Mouse (Mus musculus): ENCODE results near the gene Rxra. TPM values are rescaled to one million over a fixed set of nuclear protein-coding genes. Genes with fewer than 3 reads are reported as not detected.

Gene Rxra
- total RNA-seq, 2 experiments from 2014 or later = 18.7 to 21.2 TPM

- DNase-seq (ENCODE audit: low spot score in 2 of 2) = no peak
- intact Hi-C loops (cut with DNase I) = no loop called here
Measured at GRCm38 (mm10) chr2:27729009-27729408, 52.8 kb downstream of the Rxra start.

GRCm38 (mm10) chr2:27730002-27730905 is 54.0 kb downstream of the Rxra start:
- intact Hi-C loops (cut with DNase I) = no loop called here
- DNase-seq (ENCODE audit: low spot score in 2 of 2) = peak in 1 of 2 experiments; percentile 27

- intact Hi-C loops (cut with DNase I) = no loop called here
Measured at GRCm38 (mm10) chr2:27733021-27733420, 56.8 kb downstream of the Rxra start.

GRCm38 (mm10) chr2:27734328-27734727 is 58.1 kb downstream of the Rxra start:
- intact Hi-C loops (cut with DNase I) = no loop called here
- no peak for DNase-seq (ENCODE audit: low spot score in 2 of 2)

More at GRCm38 (mm10) chr2:27733021-27733420, 56.8 kb downstream of the Rxra start:
- DNase-seq (ENCODE audit: low spot score in 2 of 2) = no peak

GRCm38 (mm10) chr2:27734800-27735199 is 58.6 kb downstream of the Rxra start:
- intact Hi-C loops (cut with DNase I) = no loop called here
- DNase-seq (ENCODE audit: low spot score in 2 of 2) = no peak

- intact Hi-C loops (cut with DNase I) = no loop called here
- no peak for DNase-seq (ENCODE audit: low spot score in 2 of 2)
Measured at GRCm38 (mm10) chr2:27736802-27737201, 60.6 kb downstream of the Rxra start.

- intact Hi-C loops (cut with DNase I) = no loop called here
- DNase-seq (ENCODE audit: low spot score in 2 of 2) = no peak
Measured at GRCm38 (mm10) chr2:27738396-27738795, 62.2 kb downstream of the Rxra start.

- intact Hi-C loops (cut with DNase I) = no loop called here
- DNase-seq (ENCODE audit: low spot score in 2 of 2) = peak; percentile 85
Measured at GRCm38 (mm10) chr2:27740091-27740608, 63.9 kb downstream of the Rxra start.

- intact Hi-C loops (cut with DNase I) = no loop called here
- no peak for DNase-seq (ENCODE audit: low spot score in 2 of 2)
Measured at GRCm38 (mm10) chr2:27743177-27743576, 66.9 kb downstream of the Rxra start.

GRCm38 (mm10) chr2:27743863-27744611 is 67.8 kb downstream of the Rxra start:
- no peak for DNase-seq (ENCODE audit: low spot score in 2 of 2)
- intact Hi-C loops (cut with DNase I) = no loop called here

GRCm38 (mm10) chr2:27744612-27745351 is 68.5 kb downstream of the Rxra start:
- intact Hi-C loops (cut with DNase I) = no loop called here
- DNase-seq (ENCODE audit: low spot score in 2 of 2) = no peak

GRCm38 (mm10) chr2:27745673-27746620 is 69.7 kb downstream of the Rxra start:
- intact Hi-C loops (cut with DNase I) = no loop called here
- peak; percentile 62 to 80 for DNase-seq (ENCODE audit: low spot score in 2 of 2)

GRCm38 (mm10) chr2:27746854-27747253 is 70.6 kb downstream of the Rxra start:
- DNase-seq (ENCODE audit: low spot score in 2 of 2) = peak in 1 of 2 experiments; percentile 58
- intact Hi-C loops (cut with DNase I) = no loop called here

GRCm38 (mm10) chr2:27748984-27749383 is 72.7 kb downstream of the Rxra start:
- intact Hi-C loops (cut with DNase I) = no loop called here
- DNase-seq (ENCODE audit: low spot score in 2 of 2) = no peak

GRCm38 (mm10) chr2:27750399-27751134 is 74.3 kb downstream of the Rxra start:
- intact Hi-C loops (cut with DNase I) = no loop called here
- no peak for DNase-seq (ENCODE audit: low spot score in 2 of 2)

- no peak for DNase-seq (ENCODE audit: low spot score in 2 of 2)
- intact Hi-C loops (cut with DNase I) = no loop called here
Measured at GRCm38 (mm10) chr2:27751135-27751519, 74.9 kb downstream of the Rxra start.

GRCm38 (mm10) chr2:27751803-27752202 is 75.6 kb downstream of the Rxra start:
- intact Hi-C loops (cut with DNase I) = no loop called here
- DNase-seq (ENCODE audit: low spot score in 2 of 2) = no peak

GRCm38 (mm10) chr2:27754094-27754493 is 77.9 kb downstream of the Rxra start:
- no peak for DNase-seq (ENCODE audit: low spot score in 2 of 2)
- intact Hi-C loops (cut with DNase I) = no loop called here

Data from left cerebral cortex, postnatal 25 days (tissue).